Mouse (Mus musculus) erythroblast, embryonic 14.5 days (primary cell): ENCODE results near the gene Apol6.

ENCODE experiments used
- GATA1 ChIP-seq: IDR thresholded peaks from 2 replicates; pipeline ENCODE4 v1.6.1; 2012; ENCODE audit warnings: low read length, inconsistent platforms, mixed read lengths
- TAL1 ChIP-seq: IDR thresholded peaks from 3 replicates; pipeline ENCODE4 v1.6.1; 2012; ENCODE audit warnings: low read length, inconsistent platforms, mixed read lengths

- TF ChIP-seq TAL1 (no peak), GATA1 (no peak)
These were observed 55.2 kb downstream of the Apol6 start for GRCm38 (mm10) chr15:77099756-77100155.
